Mouse (Mus musculus) kidney, adult 2 months (tissue): ENCODE results near the gene Tmem205.

ENCODE experiments used
- CTCF ChIP-seq: fragments of 200-500 bp; conservative IDR thresholded peaks from 2 replicates; pipeline ENCODE4 v1.5.1; 2011; ENCODE audit warnings: low read depth, mild to moderate bottlenecking, control low read depth, low read length, moderate library complexity, mixed read lengths; ENCODE audit not compliant: insufficient read depth, insufficient read length
- POLR2A ChIP-seq: fragments of 200-500 bp; IDR thresholded peaks from one replicate; pipeline ENCODE4 v1.6.1; 2011; ENCODE audit warnings: low read depth, low read length, control low read depth

GRCm38 (mm10) chr9:21954635-21955034 lies 27.3 kb upstream of the Tmem205 start:
- no peak for TF ChIP-seq CTCF
- no peak for TF ChIP-seq POLR2A
